Mouse (Mus musculus) midbrain, embryonic 14.5 days (tissue): ENCODE measurements around the gene Smyd3. TPM values are rescaled to one million over a fixed set of nuclear protein-coding genes. Genes with fewer than 3 reads are reported as not detected.
A peak's percentile ranks its signal among the peaks of the same experiment; 100 is the strongest.

Experiments
- ATAC-seq: fragments of 200-750 bp; cut with Nextera tagmentation; 2 replicates; pipeline ENCODE4 v1.8.0; 2017; ENCODE audit warnings: moderate number of reproducible peaks, moderate library complexity; ENCODE audit not compliant: low FRiP score, low TSS enrichment
- DNase-seq: peaks from one replicate; pipeline ENCODE4 v3.0.0-alpha.2; 2015
- H3K27ac ChIP-seq: fragments of 300-500 bp; sonication (generic); replicated peaks from 2 replicates; pipeline ENCODE4 v1.5.1; 2014; ENCODE audit warnings: mild to moderate bottlenecking, low read depth, low read length, moderate library complexity
- H3K27me3 ChIP-seq: fragments of 300-500 bp; sonication (generic); 2 replicates; pipeline ENCODE4 v1.6.1; 2014; ENCODE audit warnings: low read length, control low read depth, mixed read lengths; ENCODE audit not compliant: control insufficient read depth, insufficient read depth
- H3K36me3 ChIP-seq: fragments of 300-500 bp; sonication (generic); 2 replicates; pipeline ENCODE4 v1.6.1; 2014; ENCODE audit warnings: low read length, control low read depth; ENCODE audit not compliant: control insufficient read depth, insufficient read depth
- H3K4me1 ChIP-seq: fragments of 300-500 bp; sonication (generic); 2 replicates; pipeline ENCODE4 v1.6.1; 2014; ENCODE audit warnings: mild to moderate bottlenecking, antibody characterized with exemption, low read length, control low read depth; ENCODE audit not compliant: control insufficient read depth, insufficient read depth
- H3K4me2 ChIP-seq: fragments of 300-500 bp; sonication (generic); 2 replicates; pipeline ENCODE4 v1.6.1; 2014; ENCODE audit warnings: mild to moderate bottlenecking, low read length, moderate library complexity
- H3K4me3 ChIP-seq: fragments of 300-500 bp; sonication (generic); replicated peaks from 2 replicates; pipeline ENCODE4 v1.5.1; 2014; ENCODE audit warnings: low read depth, low read length
- H3K9ac ChIP-seq: fragments of 300-500 bp; sonication (generic); replicated peaks from 2 replicates; pipeline ENCODE4 v1.6.1; 2014; ENCODE audit warnings: mild to moderate bottlenecking, low read length, moderate library complexity
- H3K9me3 ChIP-seq: fragments of 300-500 bp; sonication (generic); 2 replicates; pipeline ENCODE4 v1.6.1; 2016; ENCODE audit warnings: low read length, control low read depth, mixed read lengths; ENCODE audit not compliant: control insufficient read depth
- WGBS: fragments of 180-500 bp; shearing (Covaris S2); extraction: QIAGEN DNeasy Blood & Tissue Kit; methylation state at CpG from one replicate; pipeline ENCODE4 v1.1.7; 2014; 5-methylcytosine and 5-hydroxymethylcytosine counted together
- polyA plus RNA-seq: library from polyadenylated mRNA; unstranded; fragments of >200 nt; fragmentation: Nextera tagmentation; extraction: Ambion mirVana; gene quantifications from 2 replicates; pipeline ENCODE4 v1.2.1, GENCODE M21; 2014

Gene Smyd3
- polyA plus RNA-seq, 1 experiment from 2014 or later = 21.5 TPM

GRCm38 (mm10) chr1:179361481-179362466 is 156.1 kb downstream of the Smyd3 start:
- 78% methylated on average over 8 of the region's 8 CpGs for WGBS
- Histone ChIP-seq H3K36me3 (no peaks in the 10 kb centered on the region), H3K9me3 (no peaks in the 10 kb centered on the region), H3K27ac (no peak overlapping the region), H3K9ac (no peak overlapping the region), H3K4me1 (no peaks in the 10 kb centered on the region), H3K27me3 (no peaks in the 10 kb centered on the region), H3K4me3 (no peak overlapping the region), H3K4me2 (no peak overlapping the region)
- ATAC-seq (no peak), DNase-seq (no peak)

DNA sequence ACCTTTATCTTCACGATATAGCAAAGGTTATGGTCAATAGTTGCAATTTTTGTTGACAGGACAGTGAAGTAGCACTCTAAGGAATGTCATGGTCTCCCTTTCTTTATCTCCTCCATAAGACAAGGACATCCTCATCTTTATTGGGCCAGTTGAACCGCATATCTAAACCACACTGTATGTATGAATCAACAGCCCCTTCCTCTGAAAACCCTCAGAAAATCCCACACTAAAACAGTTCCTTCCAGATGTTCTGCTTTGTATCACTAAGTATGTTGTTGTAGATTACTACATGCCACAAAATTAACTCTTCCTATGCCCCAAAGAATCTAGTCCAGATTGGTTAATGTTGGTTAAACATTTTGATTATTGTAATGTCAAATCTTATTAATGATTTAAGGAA is 160.7 kb downstream of the Smyd3 start:
- no peak overlapping the region for H3K4me2 ChIP-seq
- no peak overlapping the region for H3K9ac ChIP-seq
- H3K27me3 ChIP-seq = no peaks in the 10 kb centered on the region
- H3K36me3 ChIP-seq = no peaks in the 10 kb centered on the region
- H3K4me3 ChIP-seq = no peak overlapping the region
- WGBS = 97% methylated on average over 2 of the region's 2 CpGs
- no peak for DNase-seq
- no peaks in the 10 kb centered on the region for H3K9me3 ChIP-seq
- no peak for ATAC-seq
- no peak overlapping the region for H3K27ac ChIP-seq
- no peaks in the 10 kb centered on the region for H3K4me1 ChIP-seq

DNA sequence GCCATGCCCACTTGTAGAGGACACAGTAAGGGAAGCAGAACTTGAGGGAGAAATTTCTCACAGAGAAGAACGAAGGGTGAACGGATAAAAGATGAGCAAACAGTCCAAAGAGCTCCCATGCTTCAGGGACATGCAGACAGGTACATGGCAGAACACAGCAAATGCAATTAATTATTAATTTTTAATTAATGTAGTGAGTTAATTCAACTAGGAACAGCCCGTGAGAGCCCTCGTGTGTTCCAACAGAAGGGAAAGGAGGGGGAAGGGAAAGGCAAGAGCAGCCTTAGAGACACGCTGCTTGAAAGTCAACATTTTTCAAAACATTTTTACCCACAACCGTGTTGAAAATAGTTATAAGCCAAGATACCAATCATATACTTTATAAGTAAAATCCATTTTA is 163.6 kb downstream of the Smyd3 start:
- Histone ChIP-seq H3K9ac (no peak overlapping the region), H3K4me3 (no peak overlapping the region), H3K27me3 (no peaks in the 10 kb centered on the region), H3K9me3 (no peaks in the 10 kb centered on the region), H3K4me2 (no peak overlapping the region), H3K4me1 (no peaks in the 10 kb centered on the region), H3K27ac (no peak overlapping the region), H3K36me3 (no peaks in the 10 kb centered on the region)
- DNase-seq = no peak
- no peak for ATAC-seq
- WGBS = 83% methylated on average over 6 of the region's 6 CpGs

DNA sequence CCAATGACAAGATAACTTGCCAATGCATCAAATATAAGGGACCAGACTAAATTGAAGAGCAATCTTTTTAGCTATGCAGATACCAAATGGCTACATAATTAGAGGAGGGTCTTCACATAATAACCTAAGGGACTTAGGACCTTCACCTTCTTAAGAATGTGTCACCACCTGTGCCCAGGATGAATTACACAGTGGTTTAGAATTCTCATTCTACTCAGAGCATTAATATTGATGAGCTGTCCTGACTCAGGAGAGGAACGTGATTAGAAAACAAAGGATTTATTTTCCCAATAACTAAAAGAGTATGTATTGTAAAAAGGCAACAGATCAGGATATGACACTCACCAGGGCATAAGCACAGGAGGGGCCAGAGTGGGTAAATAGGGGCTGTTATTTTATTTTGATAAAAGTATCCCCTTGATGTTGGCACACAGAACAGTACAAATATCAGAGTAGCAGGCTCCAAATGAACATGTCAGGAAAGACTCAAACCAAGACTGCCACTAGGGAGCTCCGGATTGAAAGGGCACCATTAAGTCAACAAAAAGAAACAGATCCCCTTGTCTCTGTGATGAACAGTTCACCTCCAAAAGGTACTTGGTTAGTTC is 172.4 kb downstream of the Smyd3 start:
- Histone ChIP-seq H3K4me2 (no peak overlapping the region), H3K4me1 (peaks cover 20% of the 10 kb centered on the region), H3K9ac (no peak overlapping the region), H3K36me3 (no peaks in the 10 kb centered on the region), H3K27ac (peak overlapping the region; percentile 60), H3K4me3 (no peak overlapping the region), H3K9me3 (no peaks in the 10 kb centered on the region), H3K27me3 (no peaks in the 10 kb centered on the region)
- DNase-seq = peak; percentile 55
- peak; percentile 43; the same call in 1 of the 2 replicates for ATAC-seq
- WGBS = 15% methylated on average over 2 of the region's 2 CpGs

GRCm38 (mm10) chr1:179343426-179343825 is 174.4 kb downstream of the Smyd3 start:
- Histone ChIP-seq H3K27me3 (no peaks in the 10 kb centered on the region), H3K9me3 (no peaks in the 10 kb centered on the region), H3K4me2 (no peak overlapping the region), H3K27ac (no peak overlapping the region), H3K36me3 (no peaks in the 10 kb centered on the region), H3K4me3 (no peak overlapping the region), H3K9ac (no peak overlapping the region), H3K4me1 (peaks cover 31% of the 10 kb centered on the region)
- DNase-seq (peak; percentile 34), ATAC-seq (no peak)
- 71% methylated on average over 17 of the region's 17 CpGs for WGBS

DNA sequence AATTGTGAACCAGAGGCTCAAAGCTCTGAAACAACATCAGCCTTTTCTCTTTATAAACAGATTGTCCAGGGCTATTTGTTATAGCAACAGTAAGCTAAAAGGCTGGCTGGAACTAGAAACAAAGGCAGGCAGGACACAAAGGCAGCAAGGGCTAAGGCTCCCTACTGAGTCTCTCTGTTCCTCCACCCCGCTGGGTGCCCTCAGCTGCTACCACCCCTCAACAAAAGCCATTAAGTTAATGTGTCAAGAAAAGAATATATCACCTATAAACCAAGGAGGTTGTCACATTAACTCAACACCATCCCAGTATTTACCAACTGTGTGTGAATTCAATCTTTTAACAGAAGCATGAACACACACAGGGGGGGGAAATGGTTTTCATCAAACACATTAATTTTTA is 176.3 kb downstream of the Smyd3 start:
- H3K9ac ChIP-seq = no peak overlapping the region

GRCm38 (mm10) chr1:179339066-179339465 is 178.8 kb downstream of the Smyd3 start:
- peaks cover 24% of the 10 kb centered on the region for H3K4me1 ChIP-seq
- no peaks in the 10 kb centered on the region for H3K36me3 ChIP-seq
- H3K9ac ChIP-seq = no peak overlapping the region
- no peaks in the 10 kb centered on the region for H3K27me3 ChIP-seq
- WGBS = 65% methylated on average over 3 of the region's 3 CpGs
- H3K9me3 ChIP-seq = no peaks in the 10 kb centered on the region
- H3K4me2 ChIP-seq = no peak overlapping the region
- no peak overlapping the region for H3K4me3 ChIP-seq
- DNase-seq (peak; percentile 47), ATAC-seq (no peak)
- peak overlapping the region; percentile 80 for H3K27ac ChIP-seq

More for the DNA sequence above, 176.3 kb downstream of the Smyd3 start:
- H3K4me1 ChIP-seq = peaks cover 41% of the 10 kb centered on the region
- no peaks in the 10 kb centered on the region for H3K27me3 ChIP-seq
- 34% methylated on average over 1 of the region's 1 CpGs for WGBS
- H3K36me3 ChIP-seq = no peaks in the 10 kb centered on the region
- DNase-seq (no peak), ATAC-seq (no peak)
- no peak overlapping the region for H3K4me2 ChIP-seq
- no peak overlapping the region for H3K4me3 ChIP-seq
- no peak overlapping the region for H3K27ac ChIP-seq
- no peaks in the 10 kb centered on the region for H3K9me3 ChIP-seq

- H3K4me2 ChIP-seq = no peak overlapping the region
- no peak overlapping the region for H3K9ac ChIP-seq
- peak overlapping the region; percentile 80; the same call in 1 of the 2 replicates for H3K27ac ChIP-seq
- WGBS = 84% methylated on average over 5 of the region's 5 CpGs
- no peak overlapping the region for H3K4me3 ChIP-seq
- ATAC-seq = no peak
- no peak for DNase-seq
- no peaks in the 10 kb centered on the region for H3K9me3 ChIP-seq
- no peaks in the 10 kb centered on the region for H3K36me3 ChIP-seq
- no peaks in the 10 kb centered on the region for H3K27me3 ChIP-seq
- peaks cover 21% of the 10 kb centered on the region for H3K4me1 ChIP-seq
Observed at GRCm38 (mm10) chr1:179337529-179337928, 180.3 kb downstream of the Smyd3 start.
